Mouse (Mus musculus) cerebellum, adult 8-10 months (tissue): ENCODE measurements around the gene Gm815.

Source experiments
- DNase-seq: peaks from one replicate; pipeline ENCODE4 v3.0.0; 2022

Gm815 gene

GRCm38 (mm10) chr19:26885616-26886015, at the start of gene Gm815:
Gm815 (plus strand) TSS chr19:26885881.
- DNase-seq: no peak

- DNase-seq: no peak
Measured at GRCm38 (mm10) chr19:26837626-26838025, 48.1 kb upstream of the Gm815 start.

- no peak for DNase-seq
Measured at GRCm38 (mm10) chr19:26843896-26844295, 41.8 kb upstream of the Gm815 start.

- DNase-seq: no peak
Measured at GRCm38 (mm10) chr19:26844813-26845212, 40.9 kb upstream of the Gm815 start.

- peak; percentile 84 for DNase-seq
Measured at GRCm38 (mm10) chr19:26845276-26846016, 40.2 kb upstream of the Gm815 start.

- no peak for DNase-seq
Measured at GRCm38 (mm10) chr19:26846017-26846285, 39.7 kb upstream of the Gm815 start.

- DNase-seq: no peak
Measured at GRCm38 (mm10) chr19:26851017-26851782, 34.5 kb upstream of the Gm815 start.

GRCm38 (mm10) chr19:26852325-26852900, 33.3 kb upstream of the Gm815 start:
- DNase-seq: no peak

GRCm38 (mm10) chr19:26853701-26854282, 31.9 kb upstream of the Gm815 start:
- no peak for DNase-seq

GRCm38 (mm10) chr19:26854661-26855060, 31.0 kb upstream of the Gm815 start:
- no peak for DNase-seq

GRCm38 (mm10) chr19:26855152-26855551, 30.5 kb upstream of the Gm815 start:
- DNase-seq: no peak

GRCm38 (mm10) chr19:26858427-26859194, 27.1 kb upstream of the Gm815 start:
- no peak for DNase-seq

GRCm38 (mm10) chr19:26859195-26859570, 26.5 kb upstream of the Gm815 start:
- no peak for DNase-seq

GRCm38 (mm10) chr19:26863662-26864061, 22.0 kb upstream of the Gm815 start:
- no peak for DNase-seq

- no peak for DNase-seq
Measured at GRCm38 (mm10) chr19:26864975-26865690, 20.5 kb upstream of the Gm815 start.

- no peak for DNase-seq
Measured at GRCm38 (mm10) chr19:26865736-26866135, 19.9 kb upstream of the Gm815 start.

GRCm38 (mm10) chr19:26869591-26869990, 16.1 kb upstream of the Gm815 start:
- no peak for DNase-seq

GRCm38 (mm10) chr19:26870280-26870679, 15.4 kb upstream of the Gm815 start:
- DNase-seq: no peak

- DNase-seq: no peak
Measured at GRCm38 (mm10) chr19:26871096-26871495, 14.6 kb upstream of the Gm815 start.

- DNase-seq: no peak
Measured at GRCm38 (mm10) chr19:26872886-26873285, 12.8 kb upstream of the Gm815 start.

GRCm38 (mm10) chr19:26875601-26876000, 10.1 kb upstream of the Gm815 start:
- DNase-seq: no peak

- DNase-seq: no peak
Measured at GRCm38 (mm10) chr19:26877180-26877775, 8.4 kb upstream of the Gm815 start.
